ENCODE assay signal across 10 mouse cellular contexts in the genomic region with DNA sequence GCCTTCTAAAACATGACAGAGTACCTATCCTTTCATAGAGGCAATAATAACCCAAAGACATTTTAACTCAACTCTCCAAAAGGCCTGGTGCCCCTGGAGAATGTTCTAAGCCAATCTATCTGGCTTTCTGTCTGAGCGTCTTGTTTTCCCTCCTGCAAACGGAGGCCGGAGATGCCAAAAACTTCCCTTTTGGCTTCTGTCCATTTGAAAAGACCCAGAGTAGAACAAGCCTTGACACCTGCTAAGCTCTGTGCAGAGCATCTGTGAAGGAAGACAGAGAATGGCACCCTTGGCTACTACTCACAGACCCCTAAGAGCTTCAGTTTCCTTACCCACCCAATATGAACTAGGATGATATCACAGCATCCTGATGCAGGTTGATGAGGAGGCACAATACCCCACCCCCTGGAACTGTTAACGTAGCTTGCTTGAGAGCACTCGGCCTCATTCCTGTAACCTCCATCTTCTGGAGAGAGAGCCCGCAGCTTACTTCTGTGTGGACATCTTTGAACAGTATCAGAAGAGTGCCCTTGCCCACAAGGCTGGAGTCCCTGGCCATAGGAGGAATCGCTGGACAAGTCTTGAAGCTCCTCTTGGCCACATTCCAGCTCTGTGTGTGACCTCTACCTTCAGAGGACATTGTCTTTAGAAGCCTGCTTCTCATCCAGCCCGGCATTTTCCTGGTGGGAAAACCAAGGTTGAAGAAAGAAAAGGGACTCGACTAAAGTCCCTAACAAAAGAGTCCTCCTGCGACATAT. TPM values are rescaled to one million over a fixed set of nuclear protein-coding genes. Genes with fewer than 3 reads are reported as not detected.
DNase-seq lines count a peak whose midpoint lies in the region; ATAC-seq and TF ChIP-seq lines count a peak whose summit lies in the region.
"Had no signal": no experiment of that assay in that cellular context is flagged by ENCODE, and none has a peak within 500 bp of the region (broad histone marks: within the 10 kb centered on the region; RNA-seq: fewer than 3 reads in every experiment).

No protein-coding gene starts in this region.

- no peak overlapping the region for H3K4me2 ChIP-seq in heart, embryonic 15.5 days
- no peak overlapping the region for H3K4me2 ChIP-seq in neural tube, embryonic 15.5 days
- no peak overlapping the region for H3K4me2 ChIP-seq in stomach, postnatal 0 days (replicated peaks; ENCODE audit: low read depth)

- H3K9me3 ChIP-seq in heart, embryonic 15.5 days (replicated peaks) = no peaks in the 10 kb centered on the region
- H3K9me3 ChIP-seq in neural tube, embryonic 15.5 days (replicated peaks) = no peaks in the 10 kb centered on the region
- no peaks in the 10 kb centered on the region for H3K9me3 ChIP-seq in stomach, postnatal 0 days (ENCODE audit: control insufficient read depth, low read length)

- TF ChIP-seq CTCF in stomach, postnatal 0 days (IDR thresholded peaks at IDR 0.05; ENCODE audit: low read depth) = no peak

- no peaks in the 10 kb centered on the region for H3K27me3 ChIP-seq in heart, embryonic 15.5 days
- no peaks in the 10 kb centered on the region for H3K27me3 ChIP-seq in neural tube, embryonic 15.5 days (replicated peaks)
- H3K27me3 ChIP-seq in stomach, postnatal 0 days (ENCODE audit: control insufficient read depth, insufficient read depth, low read length) = no peaks in the 10 kb centered on the region

- no peak for TF ChIP-seq EP300 in stomach, postnatal 0 days (optimal IDR thresholded peaks at IDR 0.05)

- no peaks in the 10 kb centered on the region for H3K36me3 ChIP-seq in heart, embryonic 15.5 days
- no peaks in the 10 kb centered on the region for H3K36me3 ChIP-seq in neural tube, embryonic 15.5 days
- H3K36me3 ChIP-seq in stomach, postnatal 0 days (ENCODE audit: control insufficient read depth, insufficient read depth, low read length) = no peaks in the 10 kb centered on the region

- H3K27ac ChIP-seq in heart, embryonic 15.5 days = peak overlapping the region; percentile 83
- H3K27ac ChIP-seq in neural tube, embryonic 15.5 days (replicated peaks) = peak overlapping the region; percentile 38; the same call in 1 of the 2 replicates
- H3K27ac ChIP-seq in stomach, postnatal 0 days (replicated peaks) = peak overlapping the region; percentile 40; the same call in 1 of the 2 replicates

- WGBS in heart, embryonic 15.5 days = 40% methylated on average over 10 of the region's 10 CpGs
- WGBS in neural tube, embryonic 15.5 days = 66% methylated on average over 10 of the region's 10 CpGs
- 58% methylated on average over 10 of the region's 10 CpGs for WGBS in stomach, postnatal 0 days

- no peak overlapping the region for H3K4me3 ChIP-seq in heart, embryonic 15.5 days
- H3K4me3 ChIP-seq in neural tube, embryonic 15.5 days (replicated peaks) = no peak overlapping the region
- no peak overlapping the region for H3K4me3 ChIP-seq in stomach, postnatal 0 days (ENCODE audit: low read depth, low read length)

- no peak for ATAC-seq in heart, embryonic 15.5 days (replicated peaks; ENCODE audit: insufficient number of reproducible peaks, insufficient read depth, low FRiP score, low read depth)
- no peak for ATAC-seq in neural tube, embryonic 15.5 days (ENCODE audit: low FRiP score)
- ATAC-seq in stomach, postnatal 0 days (ENCODE audit: low FRiP score, low TSS enrichment) = no peak

- peaks cover 96% of the 10 kb centered on the region for H3K4me1 ChIP-seq in heart, embryonic 15.5 days (replicated peaks)
- H3K4me1 ChIP-seq in neural tube, embryonic 15.5 days = peaks cover 93% of the 10 kb centered on the region
- H3K4me1 ChIP-seq in stomach, postnatal 0 days (replicated peaks; ENCODE audit: control insufficient read depth, insufficient read depth) = peaks cover 33% of the 10 kb centered on the region

- H3K9ac ChIP-seq in heart, embryonic 15.5 days = no peak overlapping the region
- no peak overlapping the region for H3K9ac ChIP-seq in neural tube, embryonic 15.5 days (replicated peaks)
- no peak overlapping the region for H3K9ac ChIP-seq in stomach, postnatal 0 days (ENCODE audit: low read length)

- DNase-seq in adrenal gland, adult (ENCODE audit: inconsistent age in 2 of 2, low spot score in 1 of 2) = peak; percentile 43 to 77
- DNase-seq in adrenal gland, postnatal 36 days = no peak
- DNase-seq in heart, adult 11 months = no peak
- no peak for DNase-seq in neural tube, embryonic 10.5 days (ENCODE audit: extremely low spot score, low spot score)
- DNase-seq in stomach, postnatal 0 days (ENCODE audit: low spot score) = no peak
- no peak for DNase-seq in urinary bladder, postnatal 36 days (ENCODE audit: low spot score in 2 of 2)
- DNase-seq: adrenal gland, adult 8-10 months; embryo, embryonic 11 days had no signal

RNA-seq across cellular contexts. Expression of gene Zmiz1, which starts 9.1 kb away (rescaled TPM):
- 100 to 1,000 TPM in 1 of 2 experiments, 10 to 100 TPM in 1; 98.2 to 143 TPM for total RNA-seq in adrenal gland, postnatal 36 days (2021)
- polyA plus RNA-seq in heart, embryonic 15.5 days (2015; fragmentation: Nextera tagmentation; extraction: Ambion mirVana) = 22.1 and 26.2 TPM in 2 replicates
- 51.1 and 54.7 TPM in 2 replicates for polyA plus RNA-seq in neural tube, embryonic 15.5 days (2015; fragmentation: Nextera tagmentation; extraction: Ambion mirVana)
- polyA plus RNA-seq in stomach, postnatal 0 days (2015; fragmentation: Nextera tagmentation; extraction: Ambion mirVana) = 13.0 and 13.8 TPM in 2 replicates

Comparison
In these comparisons a context has a peak if more than half of its experiments do, and no peak if none do; other contexts are left out.
1. DNase-seq: peak in adrenal gland, adult (2 of 2); none in adrenal gland, postnatal 36 days (0 of 2), heart, adult 11 months (single experiment), neural tube, embryonic 10.5 days (single experiment), stomach, postnatal 0 days (single experiment) and urinary bladder, postnatal 36 days (0 of 2).
2. Peak in every context shown above with its lines, with median percentiles within 50 percentile points of each other: H3K27ac ChIP-seq.